Mouse (Mus musculus): ENCODE results near the gene Men1. TPM values are rescaled to one million over a fixed set of nuclear protein-coding genes. Genes with fewer than 3 reads are reported as not detected.

Men1 gene
- total and polyA plus RNA-seq, 3 experiments, result 24.9 to 67.8 (median 42.9) TPM

GRCm38 (mm10) chr19:6286434-6287401 lies 48.1 kb upstream of the Men1 start:
- in situ Hi-C loops (cut with MboI; ENCODE audit: low pct_ligation_motif_present, low pct_unique_long_range_greater_than_20kb, low sequenced_read_pairs), result no loop called here
- no peaks in the 10 kb centered on the region for H3K9me3 ChIP-seq (replicated peaks; ENCODE audit: low read length)
- DNase-seq (ENCODE audit: extremely low read depth), result no peak
- peaks cover 86 to 91% of the 10 kb centered on the region in 2 experiments for H3K36me3 ChIP-seq (replicated peaks in 1 of 2; ENCODE audit: control insufficient read depth in 1 of 2, insufficient read depth in 1 of 2, low read length in 1 of 2)
- peaks cover 93% of the 10 kb centered on the region for H3K79me2 ChIP-seq (replicated peaks; ENCODE audit: control insufficient read depth, extremely low read depth, insufficient read depth, poor library complexity, severe bottlenecking)
- dilution Hi-C loops (cut with MboI; ENCODE audit: extremely low pct_ligation_motif_present, extremely low pct_unique_long_range_greater_than_20kb, low sequenced_read_pairs), result no loop called here
- peak; percentile 46 for TF ChIP-seq ETS1 (conservative IDR thresholded peaks at IDR 0.05; ENCODE audit: low read depth, low read length)
- no peak for TF ChIP-seq NRF1 (IDR thresholded peaks at IDR 0.05; ENCODE audit: low read depth, low read length)
- TF ChIP-seq TBP (conservative IDR thresholded peaks at IDR 0.05; ENCODE audit: low read depth, low read length), result no peak
- TF ChIP-seq MAX (IDR thresholded peaks at IDR 0.05; ENCODE audit: low read length), result no peak
- H3K4me1 ChIP-seq (ENCODE audit: control insufficient read depth in 1 of 2, insufficient read depth in 2 of 2), result peaks cover 72 to 96% of the 10 kb centered on the region in 2 experiments
- H3K9ac ChIP-seq (ENCODE audit: insufficient read depth, low read depth), result peak overlapping the region; percentile 55
- H3K27ac ChIP-seq (ENCODE audit: insufficient read depth, low read depth), result peak overlapping the region; percentile 85
- H3K27me3 ChIP-seq (replicated peaks), result no peaks in the 10 kb centered on the region
- peak overlapping the region; percentile 21 for H3K4me2 ChIP-seq (ENCODE audit: insufficient read depth, low read depth, poor library complexity, severe bottlenecking)
- H3K4me3 ChIP-seq (replicated peaks in 1 of 3; ENCODE audit: low read depth in 2 of 3, low read length in 2 of 3, poor library complexity in 1 of 3), result peak overlapping the region in 1 of 3 experiments; percentile 29

- Histone ChIP-seq H3K79me2 (replicated peaks; ENCODE audit: control insufficient read depth, extremely low read depth, insufficient read depth, poor library complexity, severe bottlenecking) (peaks cover 96% of the 10 kb centered on the region), H3K27ac (ENCODE audit: insufficient read depth, low read depth) (peak overlapping the region; percentile 79), H3K9ac (ENCODE audit: insufficient read depth, low read depth) (peak overlapping the region; percentile 14; the same call in 1 of the 2 replicates), H3K4me2 (ENCODE audit: insufficient read depth, low read depth, poor library complexity, severe bottlenecking) (peak overlapping the region; percentile 38; the same call in 1 of the 2 replicates), H3K27me3 (replicated peaks) (no peaks in the 10 kb centered on the region), H3K36me3 (replicated peaks in 1 of 2; ENCODE audit: control insufficient read depth in 1 of 2, insufficient read depth in 1 of 2, low read length in 1 of 2) (peaks cover 86 to 91% of the 10 kb centered on the region in 2 experiments), H3K4me1 (ENCODE audit: control insufficient read depth in 1 of 2, insufficient read depth in 2 of 2) (peaks cover 73 to 95% of the 10 kb centered on the region in 2 experiments), H3K4me3 (replicated peaks in 1 of 3; ENCODE audit: low read depth in 2 of 3, low read length in 2 of 3, poor library complexity in 1 of 3) (no peak overlapping the region), H3K9me3 (replicated peaks; ENCODE audit: low read length) (no peaks in the 10 kb centered on the region)
- dilution Hi-C loops (cut with MboI; ENCODE audit: extremely low pct_ligation_motif_present, extremely low pct_unique_long_range_greater_than_20kb, low sequenced_read_pairs), result no loop called here
- TF ChIP-seq JUN (IDR thresholded peaks at IDR 0.05; ENCODE audit: insufficient read depth, low read depth, low read length), result no peak
- TF ChIP-seq USF1 (IDR thresholded peaks at IDR 0.05; ENCODE audit: low read depth, low read length), result no peak
- no peak for TF ChIP-seq KAT2A (IDR thresholded peaks at IDR 0.05; ENCODE audit: insufficient replicate concordance, low read length)
- TF ChIP-seq MEF2A (IDR thresholded peaks at IDR 0.05; ENCODE audit: borderline replicate concordance, low read depth, low read length), result no peak
- TF ChIP-seq MAX (IDR thresholded peaks at IDR 0.05; ENCODE audit: low read length), result no peak
- TF ChIP-seq SMC3 (IDR thresholded peaks at IDR 0.05; ENCODE audit: low read depth, low read length), result no peak
- no peak for TF ChIP-seq MAZ (IDR thresholded peaks at IDR 0.05; ENCODE audit: low read depth, low read length)
- TF ChIP-seq IRF4 (IDR thresholded peaks at IDR 0.05; ENCODE audit: low read depth, low read length), result no peak
- TF ChIP-seq CTCF (conservative IDR thresholded peaks at IDR 0.05 in 1 of 2, IDR thresholded peaks at IDR 0.05 in 1 of 2; ENCODE audit: low read depth in 2 of 2, low read length in 2 of 2), result no peak
- no peak for DNase-seq (ENCODE audit: extremely low read depth)
- in situ Hi-C loops (cut with MboI; ENCODE audit: low pct_ligation_motif_present, low pct_unique_long_range_greater_than_20kb, low sequenced_read_pairs), result no loop called here
Observed at GRCm38 (mm10) chr19:6288236-6288894, 46.4 kb upstream of the Men1 start.
